Mouse (Mus musculus): ENCODE measurements around the gene Gm5478.
"Not testable (repeated sequence)": the region's sequence is repeated elsewhere in the genome, so short reads cannot be mapped to it uniquely, and the experiment has no call there.

The Gm5478 gene

GRCm38 (mm10) chr15:101647280-101647679 is at the start of gene Gm5478:
TSS of gene Gm5478 (minus strand) at chr15:101647380.
- DNase-seq (ENCODE audit: low spot score) = no peak

- no peak for DNase-seq (ENCODE audit: low spot score)
Measured at GRCm38 (mm10) chr15:101694207-101694606, 47.0 kb upstream of the Gm5478 start, which contains the start of gene Krt6a. TSS of gene Krt6a (minus strand) at chr15:101694307.

- not testable (repeated sequence) for DNase-seq (ENCODE audit: low spot score)
Measured at GRCm38 (mm10) chr15:101690460-101690859, 43.3 kb upstream of the Gm5478 start.

GRCm38 (mm10) chr15:101688161-101688560 is 41.0 kb upstream of the Gm5478 start:
- DNase-seq (ENCODE audit: low spot score) = no peak

- DNase-seq (ENCODE audit: low spot score) = no peak
Measured at GRCm38 (mm10) chr15:101680187-101680586, 33.0 kb upstream of the Gm5478 start, which contains the start of gene Krt6b. TSS of gene Krt6b (minus strand) at chr15:101680287.

GRCm38 (mm10) chr15:101675978-101676377 is 28.8 kb upstream of the Gm5478 start:
- no peak for DNase-seq (ENCODE audit: low spot score)

- DNase-seq (ENCODE audit: low spot score) = no peak
Measured at GRCm38 (mm10) chr15:101652736-101653265, 5.6 kb upstream of the Gm5478 start.

- DNase-seq (ENCODE audit: low spot score) = no peak
Measured at GRCm38 (mm10) chr15:101627884-101628283, 19.3 kb downstream of the Gm5478 start, which contains the start of gene Gm5414. TSS of gene Gm5414 (minus strand) at chr15:101628188.

- no peak for DNase-seq (ENCODE audit: low spot score)
Measured at GRCm38 (mm10) chr15:101599123-101599522, 48.1 kb downstream of the Gm5478 start.
